24 mouse cellular contexts compared by ENCODE assay signal in the genomic region with DNA sequence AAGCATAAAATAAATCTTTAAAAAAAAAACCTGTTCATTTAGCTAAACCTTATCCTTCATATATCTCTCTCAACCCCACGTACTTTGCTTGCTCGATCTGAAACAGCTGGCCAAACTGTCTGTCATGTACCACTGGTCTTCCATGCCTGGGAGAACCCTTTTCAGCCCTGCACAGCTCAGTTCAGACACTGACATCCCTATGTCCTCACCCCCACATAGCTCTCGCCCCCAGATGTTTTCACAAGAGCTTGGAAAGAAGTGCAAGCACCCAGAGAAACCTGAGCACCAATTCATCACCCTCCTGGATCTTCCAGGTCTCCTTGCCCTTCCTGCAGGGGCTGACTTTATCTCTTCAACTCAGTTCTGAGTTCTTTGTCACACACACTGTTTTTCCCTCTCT. TPM values are rescaled to one million over a fixed set of nuclear protein-coding genes. Genes with fewer than 3 reads are reported as not detected.
"Had no signal": no experiment of that assay in that cellular context is flagged by ENCODE, and none has a peak within 500 bp of the region (broad histone marks: within the 10 kb centered on the region; RNA-seq: fewer than 3 reads in every experiment).

No protein-coding gene starts in this region.

- H3K9ac ChIP-seq: forebrain, postnatal 0 days; heart, embryonic 13.5 days; heart, embryonic 15.5 days; hindbrain, embryonic 13.5 days; hindbrain, embryonic 15.5 days; intestine, embryonic 15.5 days; limb, embryonic 13.5 days; limb, embryonic 15.5 days; liver, embryonic 12.5 days; liver, embryonic 14.5 days had no signal

- H3K4me1 ChIP-seq: liver, embryonic 12.5 days had no signal

- ATAC-seq: forebrain, postnatal 0 days; hindbrain, postnatal 0 days; intestine, embryonic 15.5 days; liver, embryonic 12.5 days had no signal

- H3K9me3 ChIP-seq: heart, embryonic 13.5 days; heart, embryonic 15.5 days; hindbrain, embryonic 13.5 days; hindbrain, embryonic 15.5 days; intestine, embryonic 15.5 days; limb, embryonic 13.5 days; limb, embryonic 15.5 days; liver, embryonic 12.5 days had no signal

- H3K4me3 ChIP-seq: heart, adult 2 months; heart, embryonic 13.5 days; heart, embryonic 15.5 days; hindbrain, embryonic 13.5 days; hindbrain, embryonic 15.5 days; intestine, embryonic 15.5 days; limb, embryonic 13.5 days; limb, embryonic 15.5 days; liver, embryonic 12.5 days had no signal

- H3K27ac ChIP-seq: heart, adult 2 months; heart, embryonic 13.5 days; heart, embryonic 15.5 days; hindbrain, embryonic 13.5 days; hindbrain, embryonic 15.5 days; hindbrain, postnatal 0 days; intestine, embryonic 15.5 days; limb, embryonic 13.5 days; limb, embryonic 15.5 days; liver, embryonic 12.5 days; liver, embryonic 14.5 days had no signal

- H3K27me3 ChIP-seq: hindbrain, embryonic 13.5 days; hindbrain, embryonic 15.5 days; intestine, embryonic 15.5 days had no signal

- DNase-seq: forebrain, postnatal 0 days; gastrocnemius, postnatal 14 days; gastrocnemius, postnatal 36 days; heart, adult 11 months; heart, adult 2 months; heart, postnatal 14 days; heart, postnatal 36 days; kidney, adult 2 months; kidney, postnatal 10 days; kidney, postnatal 36 days; layer of hippocampus, adult 9-11 months; layer of hippocampus, postnatal 36 days; left cerebral cortex, postnatal 4 days had no signal

- H3K4me2 ChIP-seq: heart, embryonic 11.5 days; heart, embryonic 13.5 days; heart, embryonic 15.5 days; hindbrain, embryonic 13.5 days; hindbrain, embryonic 15.5 days; intestine, embryonic 15.5 days; limb, embryonic 13.5 days; limb, embryonic 15.5 days; liver, embryonic 12.5 days had no signal

- H3K36me3 ChIP-seq: heart, embryonic 13.5 days; heart, embryonic 15.5 days; hindbrain, embryonic 13.5 days; hindbrain, embryonic 15.5 days; intestine, embryonic 15.5 days; limb, embryonic 13.5 days; limb, embryonic 15.5 days; liver, embryonic 12.5 days had no signal

RNA-seq across cellular contexts. Expression of a gene that starts 36.9 kb away (rescaled TPM):
- polyA plus RNA-seq: forebrain, postnatal 0 days had no signal

RNA-seq across cellular contexts. Expression of a gene that starts 43.5 kb away (rescaled TPM):
- polyA plus RNA-seq: forebrain, postnatal 0 days had no signal

RNA-seq across cellular contexts. Expression of a gene that starts 56.1 kb away (rescaled TPM):
- polyA plus RNA-seq: forebrain, postnatal 0 days; heart, adult 2 months had no signal
